Comparison of ENCODE assay signal across 17 mouse cellular contexts in the genomic region with DNA sequence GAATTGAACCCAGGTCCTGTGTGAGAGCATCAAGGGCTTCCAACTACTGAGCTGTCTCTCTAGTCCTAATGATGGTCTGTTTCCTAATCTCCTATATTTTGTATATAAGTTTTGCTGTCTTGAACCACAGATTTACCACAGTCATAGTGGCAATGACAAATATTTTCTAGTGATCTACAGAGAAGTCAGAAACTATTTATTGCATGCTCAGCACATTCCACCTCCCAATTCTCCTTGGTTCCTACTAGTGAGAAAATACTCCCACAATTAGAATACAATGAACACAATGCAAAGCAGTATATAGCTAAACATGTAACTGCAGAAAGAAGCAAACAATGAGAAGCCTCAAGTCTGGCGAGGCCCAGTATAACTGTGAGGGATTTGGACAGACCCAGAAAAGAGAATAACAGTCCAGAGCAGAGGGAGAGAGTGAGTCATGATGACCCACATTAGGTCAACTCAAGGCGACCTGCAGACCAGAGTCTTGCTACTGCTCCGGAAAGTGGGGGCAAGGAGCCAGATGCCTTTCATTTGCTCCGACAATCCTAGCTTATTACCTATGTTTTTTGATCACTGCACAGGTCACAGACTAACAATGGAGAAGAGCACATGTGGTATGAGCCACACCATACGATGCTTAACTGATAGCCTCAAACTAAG.
"Had no signal": no experiment of that assay in that cellular context is flagged by ENCODE, and none has a peak within 500 bp of the region (broad histone marks: within the 10 kb centered on the region; RNA-seq: fewer than 3 reads in every experiment).

No protein-coding gene starts in this region.

- H3K9me3 ChIP-seq: midbrain, embryonic 10.5 days; midbrain, embryonic 12.5 days; neural tube, embryonic 13.5 days; neural tube, embryonic 15.5 days had no signal

- DNase-seq: lung, embryonic 14.5 days; lung, postnatal 10 days; lung, postnatal 4 days; midbrain, embryonic 14.5 days; retina, postnatal 1 day; right cerebral cortex, adult 18-20 months; right cerebral cortex, postnatal 25 days; right cerebral cortex, postnatal 4 days; spleen, adult 18-20 months; thymus, adult 18-20 months; thymus, postnatal 14 days; thymus, postnatal 36 days had no signal

- H3K9ac ChIP-seq: lung, embryonic 14.5 days; midbrain, embryonic 12.5 days; neural tube, embryonic 13.5 days; neural tube, embryonic 15.5 days had no signal

- H3K4me3 ChIP-seq: midbrain, embryonic 10.5 days; midbrain, embryonic 12.5 days; myocyte; neural tube, embryonic 13.5 days; neural tube, embryonic 15.5 days had no signal

- H3K36me3 ChIP-seq: midbrain, embryonic 10.5 days; midbrain, embryonic 12.5 days; neural tube, embryonic 13.5 days; neural tube, embryonic 15.5 days had no signal

- H3K27ac ChIP-seq: midbrain, embryonic 10.5 days; midbrain, embryonic 12.5 days; neural tube, embryonic 13.5 days; neural tube, embryonic 15.5 days had no signal
